Mouse (Mus musculus) layer of hippocampus, postnatal 14 days (tissue): Measurements from ENCODE around the gene Tchh. TPM values are rescaled to one million over a fixed set of nuclear protein-coding genes. Genes with fewer than 3 reads are reported as not detected.
"Not testable (repeated sequence)": the region's sequence is repeated elsewhere in the genome, so short reads cannot be mapped to it uniquely, and the experiment has no call there.

ENCODE experiments used
- DNase-seq, 2 experiments: peaks; one replicate each; pipeline ENCODE4 v3.0.0; 2021 to 2022; ENCODE audit warnings: low spot score in 2 of 2, mixed read lengths in 1 of 2
- long read RNA-seq, 2 experiments: library from polyadenylated mRNA; stranded (forward); transcript quantifications; one replicate each; pipeline ENCODE4 v2.0.0; 2021
- total RNA-seq, 2 experiments: library from RNA; stranded (reverse); gene quantifications; 2 replicates each; pipeline ENCODE4 v1.2.3; 2021

The Tchh gene
- total RNA-seq = 1 to 10 TPM in 1 of 2 experiments, under 1 TPM in 1; 0.90 to 1.0 TPM
- long read RNA-seq, experiment 1, partial matches to known transcripts = 0 of 1 reads
- long read RNA-seq, experiment 1, other reads (novel, unspliced or antisense) = 1 of 1 reads
- long read RNA-seq, experiment 2 = 0 reads

- no peak for DNase-seq
Measured at GRCm38 (mm10) chr3:93442030-93442429, at the start of gene Tchh. Tchh (plus strand) TSS chr3:93442330.

GRCm38 (mm10) chr3:93393366-93393765, 48.8 kb upstream of the Tchh start, which contains the start of gene Rptn:
Rptn (plus strand) TSS chr3:93393699.
- no peak for DNase-seq

GRCm38 (mm10) chr3:93403936-93404335, 38.2 kb upstream of the Tchh start:
- no peak for DNase-seq

GRCm38 (mm10) chr3:93406992-93407391, 35.1 kb upstream of the Tchh start:
- DNase-seq = peak; percentile 3 to 18

- no peak for DNase-seq
Measured at GRCm38 (mm10) chr3:93411905-93412304, 30.2 kb upstream of the Tchh start.

GRCm38 (mm10) chr3:93431673-93432072, 10.5 kb upstream of the Tchh start:
- DNase-seq = no peak

GRCm38 (mm10) chr3:93443501-93444101, 1.5 kb downstream of the Tchh start:
- DNase-seq = peak; percentile 2 to 16

- DNase-seq = peak; percentile 46 to 56
Measured at GRCm38 (mm10) chr3:93444343-93445164, 2.4 kb downstream of the Tchh start.

- peak; percentile 7 to 12 for DNase-seq
Measured at GRCm38 (mm10) chr3:93445165-93445705, 3.1 kb downstream of the Tchh start.

- DNase-seq = peak; percentile 11 to 12
Measured at GRCm38 (mm10) chr3:93446128-93446755, 4.1 kb downstream of the Tchh start.

GRCm38 (mm10) chr3:93446756-93447137, 4.6 kb downstream of the Tchh start:
- not testable (repeated sequence) for DNase-seq

- DNase-seq = peak; percentile 43 to 50
Measured at GRCm38 (mm10) chr3:93447138-93447841, 5.2 kb downstream of the Tchh start.

GRCm38 (mm10) chr3:93466556-93466955, 24.4 kb downstream of the Tchh start:
- DNase-seq = no peak

- no peak for DNase-seq
Measured at GRCm38 (mm10) chr3:93467130-93467529, 25.0 kb downstream of the Tchh start.

GRCm38 (mm10) chr3:93468561-93468960, 26.4 kb downstream of the Tchh start, which contains the start of gene Tchhl1:
Tchhl1 (plus strand) TSS chr3:93468754.
- no peak for DNase-seq

GRCm38 (mm10) chr3:93469629-93470028, 27.5 kb downstream of the Tchh start:
- DNase-seq = no peak

- no peak for DNase-seq
Measured at GRCm38 (mm10) chr3:93480053-93480452, 37.9 kb downstream of the Tchh start.

- no peak for DNase-seq
Measured at GRCm38 (mm10) chr3:93481982-93482616, 40.0 kb downstream of the Tchh start.

GRCm38 (mm10) chr3:93485611-93486010, 43.5 kb downstream of the Tchh start:
- DNase-seq = no peak

GRCm38 (mm10) chr3:93488541-93488940, 46.4 kb downstream of the Tchh start:
- DNase-seq = no peak
